Mouse (Mus musculus) MEL (cell line): Measurements from ENCODE around the gene Ccdc7a. TPM values are rescaled to one million over a fixed set of nuclear protein-coding genes. Genes with fewer than 3 reads are reported as not detected.

Experiments used
- DNase-seq: peaks from one replicate; pipeline ENCODE4 v3.0.0; 2011; ENCODE audit warnings: low read depth, low spot score
- H3K27ac ChIP-seq: 2 replicates; pipeline ENCODE4 v1.5.1; 2012; ENCODE audit warnings: low read depth, mild to moderate bottlenecking, control low read depth, low read length, moderate library complexity; ENCODE audit not compliant: control insufficient read depth
- H3K27me3 ChIP-seq, 2 experiments: fragments of 150-350 bp in 1 of 2; sonication (generic) in 1 of 2; 2 replicates each; pipeline ENCODE4 v1.6.1; 2012; ENCODE audit warnings: low read length in 2 of 2, mild to moderate bottlenecking in 2 of 2, improper control_type of control experiment in 1 of 2, moderate library complexity in 1 of 2; ENCODE audit not compliant: insufficient read depth in 2 of 2, control insufficient read depth in 1 of 2
- H3K36me3 ChIP-seq, 2 experiments: 2 replicates each; pipeline ENCODE4 v1.6.1; 2012 to 2014; ENCODE audit warnings: low read length in 2 of 2, improper control_type of control experiment in 1 of 2, inconsistent platforms in 1 of 2, mild to moderate bottlenecking in 1 of 2; ENCODE audit not compliant: insufficient read depth in 2 of 2, control insufficient read depth in 1 of 2
- H3K4me1 ChIP-seq, 2 experiments: fragments of 150-350 bp in 1 of 2; sonication (generic) in 1 of 2; 2 replicates each; pipeline ENCODE4 v1.6.1; 2012; ENCODE audit warnings: low read length in 2 of 2, improper control_type of control experiment in 1 of 2, mild to moderate bottlenecking in 1 of 2; ENCODE audit not compliant: insufficient read depth in 2 of 2, control insufficient read depth in 1 of 2
- H3K4me3 ChIP-seq, 2 experiments: fragments of 150-350 bp in 1 of 2; sonication (generic) in 1 of 2; 2 replicates each; pipeline ENCODE4 v1.5.1; 2012; ENCODE audit warnings: low read depth in 2 of 2, low read length in 2 of 2, mild to moderate bottlenecking in 2 of 2, moderate library complexity in 2 of 2, control low read depth in 1 of 2, improper control_type of control experiment in 1 of 2; ENCODE audit not compliant: control insufficient read depth in 1 of 2, insufficient read depth in 1 of 2
- H3K79me2 ChIP-seq: 2 replicates; pipeline ENCODE4 v1.6.1; 2012; ENCODE audit warnings: mild to moderate bottlenecking, low read length, moderate library complexity; ENCODE audit not compliant: control insufficient read depth, poor library complexity, insufficient read depth
- H3K9ac ChIP-seq: 2 replicates; pipeline ENCODE4 v1.6.1; 2012; ENCODE audit warnings: low read depth, mild to moderate bottlenecking, control low read depth, low read length, moderate library complexity; ENCODE audit not compliant: control insufficient read depth, poor library complexity, severe bottlenecking
- H3K9me3 ChIP-seq: fragments of 150-350 bp; sonication (generic); replicated peaks from 2 replicates; pipeline ENCODE4 v1.6.1; 2012; ENCODE audit warnings: mild to moderate bottlenecking, low read length, improper control_type of control experiment, moderate library complexity; ENCODE audit not compliant: insufficient read depth
- BHLHE40 ChIP-seq: IDR thresholded peaks from 2 replicates; pipeline ENCODE4 v1.6.1; 2012; ENCODE audit warnings: low read depth, mild to moderate bottlenecking, inconsistent platforms, low read length, improper control_type of control experiment, borderline replicate concordance
- CHD1 ChIP-seq: IDR thresholded peaks from 2 replicates; pipeline ENCODE4 v1.6.1; 2012; ENCODE audit warnings: low read depth, mild to moderate bottlenecking, inconsistent platforms, low read length, improper control_type of control experiment
- CHD2 ChIP-seq: IDR thresholded peaks from 2 replicates; pipeline ENCODE4 v1.6.1; 2011; ENCODE audit warnings: low read length, improper control_type of control experiment
- CTCF ChIP-seq, 3 experiments: IDR thresholded peaks in 2 of 3; conservative IDR thresholded peaks in 1 of 3; 2 replicates each; pipeline ENCODE4 v1.5.1; 2011 to 2012; ENCODE audit warnings: low read length in 3 of 3, low read depth in 2 of 3, mild to moderate bottlenecking in 2 of 3, improper control_type of control experiment in 1 of 3, inconsistent platforms in 1 of 3, mixed read lengths in 1 of 3, moderate library complexity in 1 of 3; ENCODE audit not compliant: control insufficient read depth in 1 of 3, insufficient read depth in 1 of 3, poor library complexity in 1 of 3, severe bottlenecking in 1 of 3
- ETS1 ChIP-seq: IDR thresholded peaks from 2 replicates; pipeline ENCODE4 v1.6.1; 2012; ENCODE audit warnings: low read depth, mild to moderate bottlenecking, inconsistent platforms, low read length, improper control_type of control experiment, moderate library complexity
- GABPA ChIP-seq: IDR thresholded peaks from 2 replicates; pipeline ENCODE4 v1.6.1; 2012; ENCODE audit warnings: low read depth, mild to moderate bottlenecking, inconsistent platforms, low read length, improper control_type of control experiment, moderate library complexity
- GATA1 ChIP-seq: IDR thresholded peaks from 2 replicates; pipeline ENCODE4 v1.6.1; 2011; ENCODE audit warnings: low read depth, low read length, improper control_type of control experiment
- HCFC1 ChIP-seq: IDR thresholded peaks from 2 replicates; pipeline ENCODE4 v1.6.1; 2012; ENCODE audit warnings: low read depth, mild to moderate bottlenecking, inconsistent platforms, low read length, improper control_type of control experiment, moderate library complexity
- JUND ChIP-seq: IDR thresholded peaks from 2 replicates; pipeline ENCODE4 v1.6.1; 2011; ENCODE audit warnings: low read depth, mild to moderate bottlenecking, improper control_type of control experiment, low read length
- MAX ChIP-seq: IDR thresholded peaks from 2 replicates; pipeline ENCODE4 v1.6.1; 2011; ENCODE audit warnings: low read length, improper control_type of control experiment
- MAZ ChIP-seq: IDR thresholded peaks from 2 replicates; pipeline ENCODE4 v1.6.1; 2012; ENCODE audit warnings: low read depth, mild to moderate bottlenecking, inconsistent platforms, low read length, improper control_type of control experiment
- MEF2A ChIP-seq: IDR thresholded peaks from 2 replicates; pipeline ENCODE4 v1.6.1; 2014; ENCODE audit warnings: low read depth, mild to moderate bottlenecking, inconsistent platforms, low read length, improper control_type of control experiment; ENCODE audit not compliant: poor library complexity, insufficient replicate concordance, severe bottlenecking; ENCODE audit errors: extremely low read depth
- MXI1 ChIP-seq: IDR thresholded peaks from 2 replicates; pipeline ENCODE4 v1.6.1; 2011; ENCODE audit warnings: mild to moderate bottlenecking, low read depth, low read length, improper control_type of control experiment
- MYB ChIP-seq: IDR thresholded peaks from 2 replicates; pipeline ENCODE4 v1.6.1; 2011; ENCODE audit warnings: mild to moderate bottlenecking, low read depth, low read length, improper control_type of control experiment
- MYC ChIP-seq: IDR thresholded peaks from 2 replicates; pipeline ENCODE4 v1.6.1; 2011; ENCODE audit warnings: low read depth, mild to moderate bottlenecking, low read length, improper control_type of control experiment, moderate library complexity
- NELFE ChIP-seq: IDR thresholded peaks from 2 replicates; pipeline ENCODE4 v1.6.1; 2011; ENCODE audit warnings: low read depth, low read length, improper control_type of control experiment
- NRF1 ChIP-seq: IDR thresholded peaks from 2 replicates; pipeline ENCODE4 v1.6.1; 2014; ENCODE audit warnings: low read depth, mild to moderate bottlenecking, inconsistent platforms, low read length, improper control_type of control experiment, moderate library complexity; ENCODE audit not compliant: poor library complexity, insufficient read depth, severe bottlenecking
- POLR2AphosphoS2 ChIP-seq: IDR thresholded peaks from 2 replicates; pipeline ENCODE4 v1.6.1; 2011; ENCODE audit warnings: low read length, improper control_type of control experiment
- POLR2AphosphoS5 ChIP-seq: IDR thresholded peaks from 2 replicates; pipeline ENCODE4 v1.6.1; 2012; ENCODE audit warnings: low read depth, borderline replicate concordance, mild to moderate bottlenecking, inconsistent platforms, low read length, moderate library complexity, mixed read lengths
- SMC3 ChIP-seq: IDR thresholded peaks from 2 replicates; pipeline ENCODE4 v1.6.1; 2011; ENCODE audit warnings: low read depth, low read length, improper control_type of control experiment
- TBP ChIP-seq: IDR thresholded peaks from 2 replicates; pipeline ENCODE4 v1.8.0; 2011; ENCODE audit warnings: low read depth, low read length, improper control_type of control experiment
- TCF12 ChIP-seq: IDR thresholded peaks from 2 replicates; pipeline ENCODE4 v1.6.1; 2014; ENCODE audit warnings: low read depth, mild to moderate bottlenecking, inconsistent platforms, low read length, improper control_type of control experiment, moderate library complexity
- UBTF ChIP-seq: IDR thresholded peaks from 2 replicates; pipeline ENCODE4 v1.6.1; 2012; ENCODE audit warnings: low read depth, mild to moderate bottlenecking, inconsistent platforms, low read length, improper control_type of control experiment, moderate library complexity, borderline replicate concordance; ENCODE audit not compliant: insufficient read depth
- USF2 ChIP-seq, 2 experiments: IDR thresholded peaks; 2 replicates each; pipeline ENCODE4 v1.6.1; 2011 to 2012; ENCODE audit warnings: improper control_type of control experiment in 2 of 2, low read length in 2 of 2, borderline replicate concordance in 1 of 2, inconsistent platforms in 1 of 2, low read depth in 1 of 2, mild to moderate bottlenecking in 1 of 2; ENCODE audit not compliant: insufficient read depth in 1 of 2
- ZC3H11A ChIP-seq: IDR thresholded peaks from 2 replicates; pipeline ENCODE4 v1.6.1; 2012; ENCODE audit warnings: low read depth, mild to moderate bottlenecking, inconsistent platforms, low read length, improper control_type of control experiment
- ZMIZ1 ChIP-seq: IDR thresholded peaks from 2 replicates; pipeline ENCODE4 v1.6.1; 2012; ENCODE audit warnings: low read depth, mild to moderate bottlenecking, inconsistent platforms, low read length, improper control_type of control experiment, moderate library complexity
- polyA plus RNA-seq, 2 experiments: library from polyadenylated mRNA; stranded (reverse) in 1 of 2; unstranded in 1 of 2; fragments of >175 nt in 1 of 2; fragments of >200 nt in 1 of 2; gene quantifications; 2 replicates each; pipeline versions ENCODE4 v1.2.1 to v1.2.4; 2012; ENCODE audit warnings: low replicate concordance in 2 of 2, low read depth in 1 of 2; ENCODE audit not compliant: insufficient read length in 2 of 2, insufficient read depth in 1 of 2, missing spikeins in 1 of 2
- total RNA-seq: library from RNA; depleted of rRNA; stranded (reverse); fragments of 300-350 nt; gene quantifications from 2 replicates; pipeline ENCODE4 v1.2.3, GENCODE M21; 2012

The Ccdc7a gene
- total and polyA plus RNA-seq, 3 experiments = 0.13 TPM; not detected in 2

DNA sequence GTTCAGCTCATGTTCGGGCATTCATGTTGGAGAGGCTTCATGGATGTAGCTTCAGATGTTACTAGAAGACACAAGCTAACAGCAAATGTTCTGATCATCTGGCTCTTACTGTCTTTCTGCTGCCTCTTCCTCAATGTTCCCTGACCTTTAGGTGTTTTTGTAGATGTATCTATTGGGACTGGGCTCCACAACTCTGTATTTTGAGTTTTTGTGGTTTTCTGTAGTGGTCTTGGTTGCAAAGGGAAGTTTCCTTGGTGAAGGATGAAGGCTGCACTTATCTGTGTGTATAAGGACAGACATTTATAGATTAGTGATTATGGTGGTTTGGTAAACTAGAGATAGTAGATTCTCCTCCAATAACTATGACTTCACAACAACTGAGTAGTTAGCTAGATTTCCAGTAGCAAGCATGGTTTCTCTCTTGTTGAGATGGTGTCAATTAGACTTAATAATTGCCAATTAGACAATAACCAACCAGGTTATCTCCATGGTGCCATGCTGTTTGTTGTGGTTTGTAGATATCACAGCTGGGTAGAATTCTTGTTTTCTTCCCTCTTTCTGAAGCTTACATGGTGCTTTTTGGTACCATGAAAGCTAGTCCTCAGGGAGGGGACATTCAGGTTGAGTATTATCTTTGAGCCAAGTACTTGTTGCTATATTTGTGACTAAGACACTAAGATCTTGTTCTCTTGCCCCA is 368.5 kb downstream of the Ccdc7a start (continued):
- TF ChIP-seq MYB (no peak), TBP (no peak), POLR2AphosphoS2 (no peak)

DNA sequence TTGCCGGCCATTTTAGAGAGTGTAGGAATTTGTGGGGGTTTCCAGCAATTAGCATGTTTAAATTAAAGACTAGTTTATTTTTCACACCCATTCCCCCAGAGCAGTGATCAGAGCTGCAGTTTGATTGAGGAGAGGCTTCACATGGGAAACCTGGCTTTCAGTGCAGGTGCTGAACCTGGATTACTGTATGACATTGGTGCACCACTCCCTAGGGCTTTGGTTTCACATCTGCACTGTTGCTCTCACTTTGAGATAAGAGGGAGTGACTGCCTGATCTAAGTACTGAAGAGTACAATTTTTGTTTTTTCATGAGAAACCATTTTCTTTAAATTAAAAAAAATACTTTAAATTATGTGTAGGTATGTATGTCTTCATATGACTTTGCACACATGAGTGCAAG is 375.3 kb downstream of the Ccdc7a start:
- peak; percentile 41 for DNase-seq
- H3K4me3 ChIP-seq = no peak overlapping the region
- H3K79me2 ChIP-seq = peaks cover 63% of the 10 kb centered on the region
- H3K9me3 ChIP-seq = no peaks in the 10 kb centered on the region
- no peak overlapping the region for H3K27ac ChIP-seq
- H3K36me3 ChIP-seq = peaks cover 2 to 58% of the 10 kb centered on the region in 2 experiments; a peak in 3 of 4 replicates
- no peak overlapping the region for H3K9ac ChIP-seq
- H3K27me3 ChIP-seq = no peaks in the 10 kb centered on the region
- peaks cover 23 to 26% of the 10 kb centered on the region in 2 experiments for H3K4me1 ChIP-seq
- TF ChIP-seq TCF12 (0 out of 2 replicates have a peak, but pooled peaks have one; percentile 33), MAX (no peak), SMC3 (no peak), GATA1 (peak; percentile 49; the same call in 1 of the 2 replicates), ETS1 (0 out of 2 replicates have a peak, but pooled peaks have one; percentile 31), MXI1 (no peak)

DNA sequence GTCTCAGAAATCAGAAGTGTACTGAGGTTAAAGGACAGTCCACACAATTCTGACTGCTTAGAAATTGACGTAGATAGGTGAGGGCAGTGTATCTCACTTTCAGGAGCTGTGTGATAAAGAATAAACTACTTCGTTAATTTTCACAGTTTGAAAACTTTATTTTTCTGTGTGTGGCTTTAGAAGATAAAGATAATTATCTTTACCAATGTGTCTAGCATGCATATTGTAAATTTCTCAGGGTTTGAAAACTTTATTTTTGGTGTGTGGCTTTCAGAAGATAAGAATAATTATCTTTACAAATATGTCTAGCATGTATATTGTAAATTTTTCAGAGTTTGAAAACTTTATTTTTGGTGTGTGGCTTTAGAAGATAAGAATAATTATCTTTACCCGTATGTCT is 376.6 kb downstream of the Ccdc7a start:
- H3K27me3 ChIP-seq = no peaks in the 10 kb centered on the region
- H3K36me3 ChIP-seq = peaks cover 2 to 49% of the 10 kb centered on the region in 2 experiments; a peak in 3 of 4 replicates
- peaks cover 53% of the 10 kb centered on the region for H3K79me2 ChIP-seq
- no peaks in the 10 kb centered on the region for H3K9me3 ChIP-seq
- no peak overlapping the region for H3K27ac ChIP-seq
- 0 out of 2 replicates have a peak overlapping the region, but pooled peaks have one; percentile 9 for H3K9ac ChIP-seq
- H3K4me1 ChIP-seq = peaks cover 22 to 25% of the 10 kb centered on the region in 2 experiments
- peak overlapping the region in 1 of 2 experiments; percentile 99; a peak in 1 of 4 replicates for H3K4me3 ChIP-seq
- DNase-seq = peak; percentile 59
- TF ChIP-seq NELFE (no peak), UBTF (no peak), CHD1 (no peak), NRF1 (no peak), ZMIZ1 (no peak), HCFC1 (peak; percentile 23; the same call in 1 of the 2 replicates), CTCF (IDR thresholded peaks at IDR 0.05 in 2 of 3, conservative IDR thresholded peaks at IDR 0.05 in 1 of 3; ENCODE audit: control insufficient read depth in 1 of 3, insufficient read depth in 1 of 3, low read depth in 2 of 3, low read length in 3 of 3, poor library complexity in 1 of 3, severe bottlenecking in 1 of 3) (no peak), CHD2 (no peak), MYC (peak; percentile 27; the same call in 1 of the 2 replicates), TCF12 (peak; percentile 97), SMC3 (no peak), MAZ (no peak), ETS1 (peak; percentile 97), USF2 (IDR thresholded peaks at IDR 0.05; ENCODE audit: borderline replicate concordance in 1 of 2, insufficient read depth in 1 of 2, low read depth in 1 of 2, low read length in 2 of 2) (no peak), TBP (no peak), POLR2AphosphoS2 (no peak), POLR2AphosphoS5 (no peak), ZC3H11A (no peak), BHLHE40 (peak; percentile 40; the same call in 1 of the 2 replicates), GABPA (no peak), JUND (no peak), MAX (no peak), GATA1 (peak; percentile 96), MEF2A (peak; percentile 98)
